Mouse (Mus musculus) layer of hippocampus, adult 2 months (tissue): Measurements from ENCODE around the gene Qpctl. TPM values are rescaled to one million over a fixed set of nuclear protein-coding genes. Genes with fewer than 3 reads are reported as not detected.
A peak's percentile ranks its signal among the peaks of the same experiment; 100 is the strongest.

ENCODE experiments used
- DNase-seq, 2 experiments: peaks; one replicate each; pipeline ENCODE4 v3.0.0; 2022; ENCODE audit warnings: low spot score in 2 of 2
- H3K27ac ChIP-seq: fragments of 200-600 bp; 2 replicates; pipeline ENCODE4 v1.8.1; 2022
- H3K4me3 ChIP-seq: fragments of 200-600 bp; 2 replicates; pipeline ENCODE4 v1.8.1; 2022; ENCODE audit warnings: mild to moderate bottlenecking
- CTCF ChIP-seq: fragments of 200-600 bp; conservative IDR thresholded peaks from 2 replicates; pipeline ENCODE4 v1.8.1; 2022; ENCODE audit warnings: antibody characterized with exemption, mild to moderate bottlenecking, moderate library complexity
- total RNA-seq, 2 experiments: library from RNA; stranded (reverse); gene quantifications; 2 replicates each; pipeline ENCODE4 v1.2.3; 2021

Qpctl gene
- total RNA-seq, 2 experiments from 2014 or later: 17.6 to 18.4 TPM

- H3K27ac ChIP-seq: peak overlapping the region; percentile 99
- TF ChIP-seq CTCF: peak; percentile 60
- peak overlapping the region; percentile 59; the same call in 1 of the 2 replicates for H3K4me3 ChIP-seq
- no peak for DNase-seq
Measured at GRCm38 (mm10) chr7:19130657-19131056, 18.4 kb downstream of the Qpctl start.

DNA sequence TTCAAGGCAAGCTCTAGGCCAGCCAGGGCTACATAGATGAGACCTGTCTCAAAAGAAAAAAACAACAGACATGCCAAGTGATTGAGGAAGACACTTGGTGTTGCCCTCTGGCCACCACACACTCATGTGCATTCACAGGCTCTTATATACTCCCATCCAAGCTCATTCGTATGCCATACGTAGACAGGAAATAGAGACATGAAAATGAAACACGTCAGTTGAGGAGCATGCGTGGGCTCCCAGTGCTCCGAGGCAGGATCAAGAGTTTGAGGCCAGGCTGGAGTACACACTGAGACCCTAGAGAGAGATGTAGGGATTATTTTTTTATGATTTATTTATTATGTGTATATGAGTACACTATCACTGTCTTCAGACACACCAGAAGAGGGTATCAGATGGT lies 19.7 kb downstream of the Qpctl start:
- H3K27ac ChIP-seq: no peak overlapping the region
- no peak overlapping the region for H3K4me3 ChIP-seq
- DNase-seq: no peak
- no peak for TF ChIP-seq CTCF

- H3K4me3 ChIP-seq: no peak overlapping the region
- TF ChIP-seq CTCF: no peak
- H3K27ac ChIP-seq: peak overlapping the region; percentile 23; the same call in 1 of the 2 replicates
- DNase-seq: no peak
Measured at GRCm38 (mm10) chr7:19127744-19128143, 21.3 kb downstream of the Qpctl start.

- no peak overlapping the region for H3K4me3 ChIP-seq
Measured at GRCm38 (mm10) chr7:19124713-19125112, 24.4 kb downstream of the Qpctl start.

DNA sequence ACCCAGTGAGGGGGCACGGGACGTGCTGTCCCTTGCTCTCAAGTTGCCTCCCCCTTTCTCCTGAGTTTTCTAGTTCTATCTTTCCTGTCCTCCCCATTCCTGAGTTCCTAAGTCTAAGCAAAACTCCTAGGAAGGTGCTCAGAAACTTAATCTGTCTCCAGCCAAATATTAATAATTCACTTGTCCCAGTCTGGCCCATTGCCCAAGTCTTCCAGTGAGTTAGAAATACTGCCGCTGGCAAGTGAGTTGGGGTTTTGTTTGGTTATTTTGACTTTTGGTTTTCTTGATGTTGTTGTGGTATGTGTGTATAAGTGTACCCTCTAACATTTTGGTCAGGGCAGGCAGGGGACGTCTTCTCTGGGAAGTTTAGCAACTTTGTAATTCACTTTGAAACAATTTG lies 27.4 kb downstream of the Qpctl start:
- Histone ChIP-seq H3K4me3 (no peak overlapping the region), H3K27ac (no peak overlapping the region)
- no peak for TF ChIP-seq CTCF
- no peak for DNase-seq

More at GRCm38 (mm10) chr7:19124713-19125112, 24.4 kb downstream of the Qpctl start:
- no peak for TF ChIP-seq CTCF
- H3K27ac ChIP-seq: no peak overlapping the region
- DNase-seq: no peak

DNA sequence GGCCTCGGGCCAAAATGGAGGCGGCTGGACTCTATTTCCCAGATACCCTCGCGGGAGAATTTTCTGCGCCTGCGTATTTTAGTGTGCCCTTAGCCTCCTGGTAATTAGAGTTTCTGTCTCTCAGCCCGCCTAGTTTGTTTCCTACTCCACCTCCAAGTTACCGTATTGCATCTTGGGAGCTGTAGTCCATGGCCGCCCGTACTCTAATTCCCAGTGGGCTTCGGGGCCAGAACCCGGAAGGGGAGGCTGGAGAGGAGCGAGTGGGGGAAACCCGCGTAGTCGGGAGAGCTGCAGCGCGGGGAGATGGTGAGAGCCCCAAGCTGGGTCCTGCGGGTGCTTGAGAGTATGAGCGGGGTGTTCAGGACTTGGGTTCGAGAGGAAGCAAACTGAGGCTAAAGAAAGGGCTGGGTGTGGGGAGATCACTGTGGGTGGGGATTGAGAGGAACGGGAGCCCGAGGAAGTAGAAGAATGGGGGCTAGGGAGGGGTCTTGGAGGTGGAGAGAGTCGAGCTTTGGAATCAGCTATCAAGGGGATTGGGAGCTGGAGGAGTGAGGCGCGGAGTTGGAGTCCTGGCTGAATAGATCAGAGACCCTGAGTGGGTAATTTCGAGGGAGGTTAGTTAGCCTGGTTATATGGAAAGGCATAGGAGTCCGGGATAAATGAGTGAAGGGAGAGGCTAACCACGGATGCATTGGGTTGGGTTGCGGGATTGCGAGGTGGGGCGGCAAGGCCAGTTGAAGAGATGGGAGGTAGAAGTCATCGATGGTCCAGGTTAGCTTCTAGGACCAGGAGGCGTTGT lies 29.3 kb downstream of the Qpctl start, which contains the start of gene Fbxo46:
Gene Fbxo46 (plus strand): TSS at position 229 of the 799 bp plus-strand sequence.
- DNase-seq: peak; percentile 94 to 99
- TF ChIP-seq CTCF: no peak
- peak within 1 kb of the TSS; percentile 82 for H3K27ac ChIP-seq
- peak within 1 kb of the TSS; percentile 84 for H3K4me3 ChIP-seq

- H3K27ac ChIP-seq: no peak overlapping the region
- DNase-seq: no peak
- 0 out of 2 replicates have a peak overlapping the region, but pooled peaks have one; percentile 84 for H3K4me3 ChIP-seq
- TF ChIP-seq CTCF: no peak
Measured at GRCm38 (mm10) chr7:19119083-19119482, 30.0 kb downstream of the Qpctl start.

DNA sequence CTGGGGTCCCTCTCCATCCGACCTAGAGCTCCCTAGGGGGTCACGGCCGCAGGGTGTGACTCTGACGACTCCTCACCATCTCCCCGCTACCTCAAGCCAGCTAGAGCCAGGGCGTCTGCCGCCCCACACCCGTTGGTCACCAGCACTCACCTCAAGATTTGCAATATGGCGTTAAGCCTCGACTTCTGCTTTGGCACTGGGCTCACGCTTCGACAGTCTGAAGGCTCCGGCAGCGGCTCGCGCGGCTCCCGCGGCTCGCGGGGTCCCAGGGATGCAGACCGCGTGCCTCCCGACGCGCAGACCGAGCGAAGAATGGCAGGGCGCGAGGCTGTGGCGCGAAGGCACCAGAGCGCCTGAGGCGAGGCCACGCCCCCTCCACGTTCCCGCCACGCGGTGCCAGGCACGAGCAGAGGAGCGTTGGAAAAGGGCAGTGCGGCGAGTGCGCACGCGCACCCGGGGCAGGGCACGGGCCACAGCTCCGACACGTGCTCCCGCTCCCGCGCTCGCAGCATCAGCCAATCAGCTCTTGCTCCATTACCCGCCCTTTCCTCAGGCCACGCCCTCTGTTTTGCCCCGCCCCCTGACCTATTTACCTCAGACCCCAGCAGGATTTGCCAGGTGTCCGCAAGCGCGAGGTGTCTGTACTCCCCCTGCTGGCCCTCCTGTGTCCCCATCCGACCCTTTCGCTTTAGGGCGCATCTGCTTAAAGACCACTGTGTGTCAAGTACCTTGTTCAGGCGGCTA lies 30.9 kb downstream of the Qpctl start, which contains the start of gene Gm4969:
Gene Gm4969 (minus strand): TSS at position 341 of the 744 bp plus-strand sequence.
- DNase-seq: peak in 1 of 2 experiments; percentile 53
- peak within 1 kb of the TSS; percentile 44 for H3K4me3 ChIP-seq
- peak; percentile 49 for TF ChIP-seq CTCF
- no peak within 1 kb of the TSS for H3K27ac ChIP-seq

DNA sequence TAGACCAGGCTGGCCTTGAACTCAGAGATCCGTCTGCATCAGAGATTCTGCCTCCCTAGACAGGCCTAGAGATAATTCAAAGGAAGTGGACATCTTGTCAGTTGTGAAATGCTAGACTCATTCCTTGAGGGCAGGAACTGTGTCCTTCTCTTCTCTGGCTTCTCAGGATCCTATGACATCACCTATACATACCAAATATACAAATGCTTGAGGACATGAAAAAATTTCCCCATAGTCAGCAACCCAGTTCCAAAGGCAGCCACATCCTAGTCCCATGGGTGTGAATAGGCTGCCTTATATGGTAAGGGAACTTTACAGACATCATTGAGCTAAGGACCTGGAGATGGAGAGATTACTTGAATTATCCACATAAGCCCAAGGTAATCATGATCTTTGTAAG lies 39.5 kb downstream of the Qpctl start:
- Histone ChIP-seq H3K27ac (no peak overlapping the region), H3K4me3 (no peak overlapping the region)
- no peak for TF ChIP-seq CTCF
- no peak for DNase-seq

- DNase-seq: no peak
- TF ChIP-seq CTCF: no peak
- Histone ChIP-seq H3K27ac (no peak overlapping the region), H3K4me3 (no peak overlapping the region)
Measured at GRCm38 (mm10) chr7:19107436-19107835, 41.7 kb downstream of the Qpctl start.

DNA sequence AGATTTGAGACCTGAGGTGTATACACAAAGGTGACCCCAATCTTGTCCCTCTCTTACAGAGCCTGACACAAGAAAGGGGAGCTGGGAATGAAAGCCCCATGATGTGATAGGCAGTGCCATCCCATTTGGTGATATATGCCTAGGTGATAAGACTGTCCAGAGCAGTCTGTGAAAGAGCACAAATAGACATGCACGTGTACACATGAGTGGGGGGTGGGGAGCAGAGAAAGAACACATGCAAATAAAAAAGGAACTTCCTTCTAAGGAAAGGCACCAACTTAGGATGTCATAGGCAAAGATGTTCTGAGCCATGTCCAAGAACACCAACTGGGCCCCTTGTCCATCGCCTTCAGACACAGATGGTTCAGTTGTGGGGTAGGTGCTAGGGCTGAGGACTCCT lies 44.6 kb downstream of the Qpctl start:
- no peak for DNase-seq
- no peak overlapping the region for H3K27ac ChIP-seq
- TF ChIP-seq CTCF: no peak
- H3K4me3 ChIP-seq: no peak overlapping the region

GRCm38 (mm10) chr7:19103741-19104140 lies 45.4 kb downstream of the Qpctl start:
- no peak for TF ChIP-seq CTCF
- no peak overlapping the region for H3K27ac ChIP-seq
- no peak for DNase-seq

GRCm38 (mm10) chr7:19100290-19100689 lies 48.8 kb downstream of the Qpctl start:
- TF ChIP-seq CTCF: no peak
- no peak overlapping the region for H3K4me3 ChIP-seq
- no peak for DNase-seq
- no peak overlapping the region for H3K27ac ChIP-seq

More at GRCm38 (mm10) chr7:19103741-19104140, 45.4 kb downstream of the Qpctl start:
- H3K4me3 ChIP-seq: no peak overlapping the region

- Histone ChIP-seq H3K27ac (no peak overlapping the region), H3K4me3 (no peak overlapping the region)
- DNase-seq: no peak
- no peak for TF ChIP-seq CTCF
Measured at GRCm38 (mm10) chr7:19098811-19099210, 50.3 kb downstream of the Qpctl start.
